Mouse (Mus musculus) lung, embryonic 14.5 days (tissue): Measurements from ENCODE around the gene Ablim1. TPM values are rescaled to one million over a fixed set of nuclear protein-coding genes. Genes with fewer than 3 reads are reported as not detected.

Experiments
- ATAC-seq: fragments of 200-750 bp; cut with Nextera tagmentation; 2 replicates; pipeline ENCODE4 v1.8.0; 2017; ENCODE audit warnings: mild to moderate bottlenecking, moderate TSS enrichment, moderate library complexity; ENCODE audit not compliant: insufficient read depth
- DNase-seq: peaks from one replicate; pipeline ENCODE4 v3.0.0-alpha.2; 2015
- H3K27ac ChIP-seq: fragments of 300-500 bp; sonication (generic); 2 replicates; pipeline ENCODE4 v1.5.1; 2014; ENCODE audit warnings: low read depth, mild to moderate bottlenecking, moderate library complexity
- H3K27me3 ChIP-seq: fragments of 300-500 bp; sonication (generic); 2 replicates; pipeline ENCODE4 v1.6.1; 2014; ENCODE audit warnings: low read length, control low read depth; ENCODE audit not compliant: insufficient read depth
- H3K36me3 ChIP-seq: fragments of 300-500 bp; sonication (generic); 2 replicates; pipeline ENCODE4 v1.6.1; 2014; ENCODE audit warnings: control low read depth; ENCODE audit not compliant: insufficient read depth
- H3K4me1 ChIP-seq: fragments of 300-500 bp; sonication (generic); 2 replicates; pipeline ENCODE4 v1.6.1; 2014; ENCODE audit warnings: antibody characterized with exemption, control low read depth; ENCODE audit not compliant: insufficient read depth
- H3K4me2 ChIP-seq: fragments of 300-500 bp; sonication (generic); 2 replicates; pipeline ENCODE4 v1.6.1; 2014; ENCODE audit warnings: mild to moderate bottlenecking
- H3K4me3 ChIP-seq: fragments of 300-500 bp; sonication (generic); 2 replicates; pipeline ENCODE4 v1.5.1; 2014; ENCODE audit warnings: low read depth, low read length
- H3K9ac ChIP-seq: fragments of 300-500 bp; sonication (generic); 2 replicates; pipeline ENCODE4 v1.6.1; 2014
- H3K9me3 ChIP-seq: fragments of 300-500 bp; sonication (generic); 2 replicates; pipeline ENCODE4 v1.6.1; 2016; ENCODE audit warnings: low read depth, low read length, control low read depth
- CTCF ChIP-seq: IDR thresholded peaks from 2 replicates; pipeline ENCODE4 v1.5.1; 2016; ENCODE audit warnings: antibody characterized with exemption, low read depth
- WGBS: fragments of 180-500 bp; shearing (Covaris S2); extraction: QIAGEN DNeasy Blood & Tissue Kit; methylation state at CpG from one replicate; pipeline ENCODE4 v1.1.7; 2014; 5-methylcytosine and 5-hydroxymethylcytosine counted together
- polyA plus RNA-seq: library from polyadenylated mRNA; unstranded; fragments of >200 nt; fragmentation: Nextera tagmentation; extraction: Ambion mirVana; gene quantifications from 2 replicates; pipeline ENCODE4 v1.2.1, GENCODE M21; 2014

Ablim1 gene
- polyA plus RNA-seq, 1 experiment from 2014 or later = 39.9 TPM

GRCm38 (mm10) chr19:57193382-57193781, 121.3 kb downstream of the Ablim1 start:
- H3K4me3 ChIP-seq = no peak overlapping the region
- H3K4me1 ChIP-seq = peaks cover 5% of the 10 kb centered on the region
- no peak for TF ChIP-seq CTCF
- no peak for DNase-seq
- no peak overlapping the region for H3K27ac ChIP-seq
- H3K27me3 ChIP-seq = 0 out of 2 replicates have a peak, but pooled peaks cover 8% of the 10 kb centered on the region
- no peaks in the 10 kb centered on the region for H3K9me3 ChIP-seq
- WGBS = 86% methylated on average over 12 of the region's 12 CpGs
- H3K9ac ChIP-seq = no peak overlapping the region
- H3K36me3 ChIP-seq = no peaks in the 10 kb centered on the region
- H3K4me2 ChIP-seq = no peak overlapping the region
- no peak for ATAC-seq

- Histone ChIP-seq H3K4me1 (no peaks in the 10 kb centered on the region), H3K4me2 (no peak overlapping the region), H3K4me3 (no peak overlapping the region), H3K27me3 (0 out of 2 replicates have a peak, but pooled peaks cover 5% of the 10 kb centered on the region), H3K36me3 (no peaks in the 10 kb centered on the region), H3K9me3 (no peaks in the 10 kb centered on the region), H3K27ac (no peak overlapping the region), H3K9ac (no peak overlapping the region)
- ATAC-seq (no peak), DNase-seq (no peak)
- WGBS = 91% methylated on average over 1 of the region's 1 CpGs
- TF ChIP-seq CTCF = no peak
These were observed 123.6 kb downstream of the Ablim1 start for GRCm38 (mm10) chr19:57191109-57191508.

DNA sequence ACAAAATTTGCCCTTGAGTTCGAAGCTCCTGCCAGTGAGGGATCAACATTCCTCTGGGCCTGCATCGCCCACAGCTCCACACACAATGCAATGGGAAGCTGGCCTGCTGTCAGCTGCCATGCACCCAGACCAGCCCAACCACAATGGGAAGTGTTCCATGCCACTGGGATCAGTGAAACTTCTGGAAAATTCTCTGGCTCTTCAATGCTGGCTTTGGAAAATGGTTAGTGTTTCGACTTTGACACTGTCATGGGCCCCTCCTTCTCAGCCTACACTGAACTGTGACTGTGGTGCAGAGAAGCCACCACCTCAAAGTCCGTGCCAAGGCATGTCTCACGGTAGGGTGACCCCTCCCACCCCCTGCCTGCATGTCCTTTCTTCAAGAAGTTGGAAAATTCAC, 125.3 kb downstream of the Ablim1 start:
- H3K4me1 ChIP-seq = no peaks in the 10 kb centered on the region
- H3K36me3 ChIP-seq = no peaks in the 10 kb centered on the region
- no peak overlapping the region for H3K4me2 ChIP-seq
- no peaks in the 10 kb centered on the region for H3K9me3 ChIP-seq
- H3K27me3 ChIP-seq = no peaks in the 10 kb centered on the region
- 0 out of 2 replicates have a peak, but pooled peaks have one; percentile 22 for ATAC-seq
- DNase-seq = no peak
- no peak overlapping the region for H3K27ac ChIP-seq
- H3K9ac ChIP-seq = no peak overlapping the region
- TF ChIP-seq CTCF = no peak
- H3K4me3 ChIP-seq = no peak overlapping the region
- WGBS = 65% methylated on average over 5 of the region's 5 CpGs

DNA sequence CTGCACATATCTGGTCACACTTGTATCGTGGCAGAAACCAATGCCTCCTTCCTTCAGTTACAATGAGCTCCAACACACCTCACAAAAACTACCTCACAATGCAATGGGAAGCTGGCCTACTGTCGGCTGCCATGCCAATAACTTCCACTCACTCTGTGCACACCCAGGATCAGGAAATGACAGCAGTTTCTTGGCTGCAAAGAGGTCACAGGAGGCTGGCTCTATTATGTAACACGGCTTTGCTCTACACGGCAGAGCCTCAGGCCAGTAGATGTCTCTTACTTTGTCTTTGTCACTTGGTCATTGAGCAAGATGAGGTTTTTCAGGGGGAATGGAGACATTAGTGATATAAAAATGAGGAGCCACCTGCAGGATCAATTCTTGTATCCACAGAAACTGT, 126.2 kb downstream of the Ablim1 start:
- no peak for TF ChIP-seq CTCF
- H3K27me3 ChIP-seq = no peaks in the 10 kb centered on the region
- DNase-seq = no peak
- H3K27ac ChIP-seq = no peak overlapping the region
- no peaks in the 10 kb centered on the region for H3K4me1 ChIP-seq
- no peak for ATAC-seq
- no peak overlapping the region for H3K4me3 ChIP-seq
- no peak overlapping the region for H3K9ac ChIP-seq
- no peak overlapping the region for H3K4me2 ChIP-seq
- H3K36me3 ChIP-seq = no peaks in the 10 kb centered on the region
- WGBS = 67% methylated on average over 4 of the region's 4 CpGs
- H3K9me3 ChIP-seq = no peaks in the 10 kb centered on the region

GRCm38 (mm10) chr19:57185021-57185420, 129.7 kb downstream of the Ablim1 start:
- no peaks in the 10 kb centered on the region for H3K4me1 ChIP-seq
- H3K4me2 ChIP-seq = no peak overlapping the region
- no peaks in the 10 kb centered on the region for H3K27me3 ChIP-seq
- no peaks in the 10 kb centered on the region for H3K9me3 ChIP-seq
- no peak for TF ChIP-seq CTCF
- H3K36me3 ChIP-seq = no peaks in the 10 kb centered on the region
- WGBS = 44% methylated on average over 3 of the region's 3 CpGs
- no peak overlapping the region for H3K4me3 ChIP-seq
- ATAC-seq (no peak), DNase-seq (no peak)
- H3K9ac ChIP-seq = no peak overlapping the region
- H3K27ac ChIP-seq = no peak overlapping the region

GRCm38 (mm10) chr19:57182938-57183720, 131.6 kb downstream of the Ablim1 start:
- TF ChIP-seq CTCF = no peak
- Histone ChIP-seq H3K27ac (no peak overlapping the region), H3K27me3 (no peaks in the 10 kb centered on the region), H3K4me3 (no peak overlapping the region), H3K9me3 (no peaks in the 10 kb centered on the region), H3K9ac (no peak overlapping the region), H3K36me3 (no peaks in the 10 kb centered on the region), H3K4me2 (no peak overlapping the region), H3K4me1 (no peaks in the 10 kb centered on the region)
- WGBS = 54% methylated on average over 13 of the region's 13 CpGs
- no peak for DNase-seq
- ATAC-seq = no peak; the same call in 1 of the 2 replicates

DNA sequence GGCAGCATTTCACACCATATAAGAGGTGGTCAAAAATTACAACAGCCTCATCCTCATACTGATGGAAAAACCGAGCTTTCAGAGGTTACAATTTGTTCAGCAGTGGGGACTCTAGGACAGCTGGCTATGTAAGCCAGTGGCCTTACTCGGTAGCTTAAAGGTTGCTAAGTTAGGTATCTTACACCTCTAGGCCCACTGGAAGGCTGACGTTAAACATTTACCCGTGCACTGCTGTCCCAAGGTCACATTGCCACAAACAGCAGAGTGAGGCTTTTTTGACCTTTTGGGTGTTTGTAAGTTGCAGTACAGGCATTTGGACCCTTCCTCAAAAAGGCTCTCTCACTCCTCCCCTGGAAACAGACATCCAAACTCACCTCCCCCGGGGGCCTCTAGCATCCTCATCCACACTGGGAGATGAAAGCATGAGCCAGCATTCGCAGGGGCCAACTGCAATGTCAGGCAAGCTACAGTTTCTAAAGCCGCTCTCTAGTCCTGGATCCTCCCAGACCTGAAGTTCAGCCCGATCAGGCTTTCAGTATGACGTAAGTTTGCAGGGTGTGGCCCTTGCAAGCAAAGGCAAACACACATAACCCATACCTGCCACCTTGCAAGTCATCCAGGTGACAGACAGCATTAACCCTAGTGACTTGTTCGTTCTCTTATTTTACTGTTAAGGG, 132.7 kb downstream of the Ablim1 start:
- no peak for TF ChIP-seq CTCF
- Histone ChIP-seq H3K36me3 (no peaks in the 10 kb centered on the region), H3K4me1 (no peaks in the 10 kb centered on the region), H3K9ac (no peak overlapping the region), H3K9me3 (no peaks in the 10 kb centered on the region), H3K4me3 (no peak overlapping the region), H3K27me3 (no peaks in the 10 kb centered on the region), H3K4me2 (no peak overlapping the region), H3K27ac (no peak overlapping the region)
- ATAC-seq = no peak
- WGBS = 67% methylated on average over 10 of the region's 10 CpGs
- peak; percentile 44 for DNase-seq
